Mouse (Mus musculus): ENCODE data around the gene Gm27021. TPM values are rescaled to one million over a fixed set of nuclear protein-coding genes. Genes with fewer than 3 reads are reported as not detected.
A peak's percentile ranks its signal among the peaks of the same experiment; 100 is the strongest.

The Gm27021 gene
- polyA plus RNA-seq, 1 experiment from 2014 or later = 5.3 TPM

DNA sequence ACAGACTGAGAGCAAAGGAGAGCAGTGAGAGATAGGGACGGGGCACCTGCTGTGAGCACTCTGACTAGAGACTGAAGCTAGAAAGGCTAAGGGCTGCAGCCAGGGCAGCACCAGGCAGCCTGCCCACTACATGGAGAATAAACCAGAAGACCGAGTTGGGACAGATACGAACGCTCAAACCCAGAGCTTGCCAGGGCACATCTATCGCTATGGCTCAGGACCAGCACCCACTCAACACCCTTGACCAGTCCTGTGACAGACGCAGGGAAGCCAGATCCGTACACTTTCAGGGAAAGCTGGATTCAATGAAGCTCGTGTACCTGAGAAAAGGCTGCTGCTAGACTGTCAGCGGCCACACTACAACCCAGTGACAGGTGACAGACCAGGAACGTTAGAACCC lies 82.4 kb downstream of the Gm27021 start:
- peaks cover 20% of the 10 kb centered on the region for H3K4me1 ChIP-seq (replicated peaks)
- H3K27me3 ChIP-seq = no peaks in the 10 kb centered on the region
- no peaks in the 10 kb centered on the region for H3K9me3 ChIP-seq
- WGBS = 92% methylated on average over 10 of the region's 10 CpGs
- H3K27ac ChIP-seq = no peak overlapping the region
- ATAC-seq = no peak
- no peak overlapping the region for H3K4me2 ChIP-seq (replicated peaks)
- no peak overlapping the region for H3K9ac ChIP-seq (replicated peaks)
- no peak overlapping the region for H3K4me3 ChIP-seq (replicated peaks)
- peaks cover 15% of the 10 kb centered on the region for H3K36me3 ChIP-seq

GRCm38 (mm10) chr8:120581811-120582210 lies 86.1 kb downstream of the Gm27021 start:
- 0 out of 2 replicates have a peak overlapping the region, but pooled peaks have one; percentile 10 for H3K27ac ChIP-seq
- H3K27me3 ChIP-seq = no peaks in the 10 kb centered on the region
- no peak overlapping the region for H3K4me3 ChIP-seq (replicated peaks)
- no peak overlapping the region for H3K9ac ChIP-seq (replicated peaks)
- no peaks in the 10 kb centered on the region for H3K9me3 ChIP-seq
- H3K36me3 ChIP-seq = peaks cover 51% of the 10 kb centered on the region
- 86% methylated on average over 8 of the region's 8 CpGs for WGBS
- no peak for ATAC-seq
- H3K4me1 ChIP-seq (replicated peaks) = no peaks in the 10 kb centered on the region
- H3K4me2 ChIP-seq (replicated peaks) = no peak overlapping the region

GRCm38 (mm10) chr8:120581329-120581728 lies 86.5 kb downstream of the Gm27021 start:
- Histone ChIP-seq H3K9ac (replicated peaks) (no peak overlapping the region), H3K4me3 (replicated peaks) (no peak overlapping the region), H3K27ac (no peak overlapping the region), H3K36me3 (peaks cover 56% of the 10 kb centered on the region), H3K27me3 (no peaks in the 10 kb centered on the region), H3K4me1 (replicated peaks) (no peaks in the 10 kb centered on the region), H3K4me2 (replicated peaks) (no peak overlapping the region), H3K9me3 (no peaks in the 10 kb centered on the region)
- no peak for ATAC-seq
- WGBS = 91% methylated on average over 12 of the region's 12 CpGs

DNA sequence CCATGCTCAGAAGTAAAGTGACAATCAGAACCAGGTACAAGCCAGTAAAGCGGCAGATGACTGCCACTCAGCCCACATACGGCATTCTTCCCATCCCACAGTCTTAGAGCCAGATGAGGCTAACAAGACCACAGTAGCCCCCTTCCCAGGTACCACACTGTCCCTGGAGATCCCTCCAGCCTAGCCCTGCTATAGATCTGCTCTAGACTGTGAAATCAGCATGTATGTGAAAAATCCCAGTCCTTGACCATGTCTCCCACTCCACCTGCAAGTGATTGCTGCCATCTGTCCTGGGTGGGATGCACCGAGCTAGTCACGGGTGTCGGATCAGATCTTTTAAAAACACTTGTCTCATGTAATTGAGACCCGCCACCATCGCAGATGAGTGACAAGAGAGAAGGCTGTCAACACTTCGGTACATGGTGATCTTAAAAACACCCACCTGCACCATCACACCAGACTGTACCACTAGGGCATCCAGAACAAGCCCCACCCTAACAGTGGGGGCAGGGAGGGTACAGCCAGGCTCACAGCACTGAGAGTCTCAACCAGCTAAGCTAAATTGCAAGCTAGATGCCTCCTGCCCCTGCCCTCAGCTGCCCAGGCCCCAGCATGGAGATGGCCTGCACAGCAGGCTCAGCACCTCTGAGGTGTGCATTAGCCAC lies 87.4 kb downstream of the Gm27021 start:
- Histone ChIP-seq H3K4me2 (replicated peaks) (no peak overlapping the region), H3K36me3 (peaks cover 64% of the 10 kb centered on the region), H3K4me1 (replicated peaks) (peaks cover 4% of the 10 kb centered on the region), H3K27ac (no peak overlapping the region; the same call in 1 of the 2 replicates), H3K9ac (replicated peaks) (no peak overlapping the region), H3K4me3 (replicated peaks) (no peak overlapping the region), H3K9me3 (no peaks in the 10 kb centered on the region), H3K27me3 (no peaks in the 10 kb centered on the region)
- ATAC-seq = no peak
- WGBS = 94% methylated on average over 8 of the region's 8 CpGs

- Histone ChIP-seq H3K27ac (peak overlapping the region; percentile 36; the same call in 1 of the 2 replicates), H3K9me3 (no peaks in the 10 kb centered on the region), H3K9ac (replicated peaks) (no peak overlapping the region), H3K4me2 (replicated peaks) (no peak overlapping the region), H3K4me3 (replicated peaks) (no peak overlapping the region), H3K4me1 (replicated peaks) (peaks cover 11% of the 10 kb centered on the region), H3K27me3 (no peaks in the 10 kb centered on the region), H3K36me3 (peaks cover 91% of the 10 kb centered on the region)
- 87% methylated on average over 17 of the region's 17 CpGs for WGBS
- no peak for ATAC-seq
These were observed 90.1 kb downstream of the Gm27021 start for GRCm38 (mm10) chr8:120577821-120578220.

DNA sequence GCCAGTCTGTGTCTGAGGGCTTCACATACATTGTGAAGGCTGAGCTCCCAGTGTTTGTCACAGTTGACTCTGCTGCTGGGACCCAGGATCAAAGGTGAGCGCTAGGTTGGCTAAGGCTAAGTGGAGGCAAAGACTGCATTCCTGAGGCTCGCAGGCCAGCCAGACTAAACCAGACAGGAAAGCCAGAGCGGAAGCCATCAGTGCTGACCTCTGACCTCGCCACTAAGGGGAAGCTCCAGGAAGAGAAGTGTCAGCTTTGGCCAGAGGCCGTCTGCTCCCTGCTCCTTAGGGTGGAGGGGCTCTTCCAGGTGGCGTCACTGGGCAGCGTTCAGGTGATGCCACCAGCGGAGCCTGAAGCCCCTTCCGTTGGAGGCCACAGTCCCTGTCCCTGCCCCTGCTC lies 92.1 kb downstream of the Gm27021 start:
- Histone ChIP-seq H3K27ac (no peak overlapping the region), H3K4me2 (replicated peaks) (no peak overlapping the region), H3K36me3 (peaks cover 98% of the 10 kb centered on the region), H3K4me3 (replicated peaks) (no peak overlapping the region), H3K9me3 (no peaks in the 10 kb centered on the region), H3K27me3 (no peaks in the 10 kb centered on the region), H3K9ac (replicated peaks) (no peak overlapping the region), H3K4me1 (replicated peaks) (peaks cover 18% of the 10 kb centered on the region)
- ATAC-seq = no peak
- 61% methylated on average over 9 of the region's 9 CpGs for WGBS

GRCm38 (mm10) chr8:120574941-120575340 lies 92.9 kb downstream of the Gm27021 start:
- peaks cover 24% of the 10 kb centered on the region for H3K4me1 ChIP-seq (replicated peaks)
- 81% methylated on average over 19 of the region's 19 CpGs for WGBS
- no peak overlapping the region for H3K4me2 ChIP-seq (replicated peaks)
- ATAC-seq = no peak
- H3K9ac ChIP-seq (replicated peaks) = no peak overlapping the region
- no peak overlapping the region for H3K27ac ChIP-seq
- peaks cover 97% of the 10 kb centered on the region for H3K36me3 ChIP-seq
- no peak overlapping the region for H3K4me3 ChIP-seq (replicated peaks)
- H3K9me3 ChIP-seq = no peaks in the 10 kb centered on the region
- H3K27me3 ChIP-seq = no peaks in the 10 kb centered on the region

- H3K27me3 ChIP-seq = no peaks in the 10 kb centered on the region
- no peak overlapping the region for H3K4me3 ChIP-seq (replicated peaks)
- no peak overlapping the region for H3K4me2 ChIP-seq (replicated peaks)
- H3K27ac ChIP-seq = no peak overlapping the region
- peaks cover 98% of the 10 kb centered on the region for H3K36me3 ChIP-seq
- H3K9me3 ChIP-seq = no peaks in the 10 kb centered on the region
- H3K9ac ChIP-seq (replicated peaks) = peak overlapping the region; percentile 17; the same call in 1 of the 2 replicates
- ATAC-seq = no peak
- WGBS = 66% methylated on average over 11 of the region's 11 CpGs
- H3K4me1 ChIP-seq (replicated peaks) = peaks cover 29% of the 10 kb centered on the region
These were observed 94.0 kb downstream of the Gm27021 start for GRCm38 (mm10) chr8:120573866-120574265.

- no peak overlapping the region for H3K4me2 ChIP-seq (replicated peaks)
- WGBS = 82% methylated on average over 21 of the region's 21 CpGs
- H3K36me3 ChIP-seq = peaks cover 98% of the 10 kb centered on the region
- no peak overlapping the region for H3K9ac ChIP-seq (replicated peaks)
- no peak for ATAC-seq
- H3K4me3 ChIP-seq (replicated peaks) = no peak overlapping the region
- H3K27ac ChIP-seq = no peak overlapping the region
- H3K9me3 ChIP-seq = no peaks in the 10 kb centered on the region
- H3K4me1 ChIP-seq (replicated peaks) = peaks cover 29% of the 10 kb centered on the region
- H3K27me3 ChIP-seq = no peaks in the 10 kb centered on the region
These were observed 95.3 kb downstream of the Gm27021 start for GRCm38 (mm10) chr8:120572534-120572933.

DNA sequence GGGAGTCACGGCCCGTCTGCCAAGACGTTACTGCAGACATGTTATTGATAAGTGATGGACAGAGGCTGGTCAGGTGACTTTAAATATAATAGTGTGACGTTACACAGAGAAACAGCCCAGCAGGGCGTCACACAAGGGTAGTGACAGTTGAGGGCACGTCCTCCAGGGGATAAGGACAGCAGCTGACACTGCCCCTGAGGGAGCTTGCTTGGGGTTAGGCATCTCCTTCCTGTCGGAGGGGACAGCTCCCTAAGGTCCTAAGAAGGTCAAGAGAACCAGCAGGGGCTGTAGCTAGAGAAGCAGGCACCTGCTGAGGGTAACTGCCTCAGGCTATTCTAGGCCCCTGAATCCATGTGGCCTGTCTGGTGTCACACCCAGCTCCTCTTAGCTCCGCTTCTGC lies 96.3 kb downstream of the Gm27021 start:
- no peak overlapping the region for H3K4me2 ChIP-seq (replicated peaks)
- peaks cover 33% of the 10 kb centered on the region for H3K4me1 ChIP-seq (replicated peaks)
- H3K9me3 ChIP-seq = no peaks in the 10 kb centered on the region
- H3K27me3 ChIP-seq = no peaks in the 10 kb centered on the region
- 76% methylated on average over 8 of the region's 8 CpGs for WGBS
- no peak for ATAC-seq
- no peak overlapping the region for H3K4me3 ChIP-seq (replicated peaks)
- peaks cover 98% of the 10 kb centered on the region for H3K36me3 ChIP-seq
- H3K9ac ChIP-seq (replicated peaks) = 0 out of 2 replicates have a peak overlapping the region, but pooled peaks have one; percentile 7
- no peak overlapping the region for H3K27ac ChIP-seq

DNA sequence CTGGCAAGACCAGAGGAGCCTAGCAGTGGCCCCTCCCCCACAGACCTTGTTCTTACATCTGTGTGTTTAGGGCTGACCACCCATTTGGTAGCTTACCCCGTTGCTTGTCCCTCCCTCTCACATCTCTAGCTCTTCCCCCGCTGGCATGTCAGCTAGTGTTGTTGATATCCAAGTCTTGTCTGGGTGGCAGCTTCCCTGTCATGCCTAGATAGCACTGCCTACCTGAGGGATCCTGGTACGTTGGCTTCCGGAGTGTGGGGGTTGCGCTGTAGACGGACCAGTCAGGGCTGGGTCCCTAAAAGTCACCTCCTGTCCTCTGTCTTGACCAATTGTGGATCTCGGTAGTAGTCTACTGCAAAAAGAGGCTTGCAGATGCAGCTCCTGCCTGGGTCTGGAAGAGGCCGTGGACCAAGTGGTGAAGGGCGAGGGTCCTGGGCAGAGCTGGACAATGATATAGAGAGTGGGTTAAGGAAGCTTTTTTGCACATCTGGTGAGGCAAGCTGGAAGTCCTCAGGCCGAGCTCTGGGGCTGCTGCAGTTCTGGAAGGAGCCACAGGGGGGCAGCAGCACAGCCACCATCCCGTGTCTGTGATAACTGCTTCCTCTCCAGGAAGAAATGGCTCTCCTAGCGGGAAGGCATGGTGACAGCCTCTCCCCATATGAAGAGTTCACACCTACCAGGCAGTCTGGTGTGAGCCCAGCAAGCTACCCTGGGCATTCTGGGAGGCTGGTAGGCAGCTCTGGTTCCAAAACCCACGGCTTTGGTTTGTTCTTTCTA lies 97.8 kb downstream of the Gm27021 start:
- H3K4me3 ChIP-seq (replicated peaks) = no peak overlapping the region
- ATAC-seq = no peak
- H3K27me3 ChIP-seq = no peaks in the 10 kb centered on the region
- H3K4me1 ChIP-seq (replicated peaks) = peaks cover 44% of the 10 kb centered on the region
- WGBS = 60% methylated on average over 13 of the region's 13 CpGs
- H3K4me2 ChIP-seq (replicated peaks) = no peak overlapping the region
- H3K9ac ChIP-seq (replicated peaks) = no peak overlapping the region
- H3K27ac ChIP-seq = peak overlapping the region; percentile 7; the same call in 1 of the 2 replicates
- H3K36me3 ChIP-seq = peaks cover 88% of the 10 kb centered on the region
- no peaks in the 10 kb centered on the region for H3K9me3 ChIP-seq

GRCm38 (mm10) chr8:120569123-120569522 lies 98.8 kb downstream of the Gm27021 start:
- no peak overlapping the region for H3K9ac ChIP-seq (replicated peaks)
- 96% methylated on average over 17 of the region's 17 CpGs for WGBS
- no peak overlapping the region for H3K4me2 ChIP-seq (replicated peaks)
- H3K4me1 ChIP-seq (replicated peaks) = peaks cover 51% of the 10 kb centered on the region
- H3K4me3 ChIP-seq (replicated peaks) = no peak overlapping the region
- no peaks in the 10 kb centered on the region for H3K9me3 ChIP-seq
- peak overlapping the region; percentile 7 for H3K27ac ChIP-seq
- no peaks in the 10 kb centered on the region for H3K27me3 ChIP-seq
- no peak for ATAC-seq
- peaks cover 78% of the 10 kb centered on the region for H3K36me3 ChIP-seq
